ENCODE assay signal across 14 mouse cellular contexts in genomic region chr12:79755617-79756016, GRCm38 (mm10).
DNase-seq lines count a peak whose midpoint lies in the region; ATAC-seq and TF ChIP-seq lines count a peak whose summit lies in the region.
"Had no signal": no experiment of that assay in that cellular context is flagged by ENCODE, and none has a peak within 500 bp of the region (broad histone marks: within the 10 kb centered on the region; RNA-seq: fewer than 3 reads in every experiment).

No protein-coding gene starts in this region.

- WGBS in intestine, embryonic 15.5 days: 50% methylated on average over 4 of the region's 4 CpGs
- 47% methylated on average over 4 of the region's 4 CpGs for WGBS in intestine, embryonic 16.5 days
- WGBS in limb, embryonic 13.5 days: 41% methylated on average over 4 of the region's 4 CpGs

- no peaks in the 10 kb centered on the region for H3K27me3 ChIP-seq in intestine, embryonic 15.5 days (replicated peaks)
- no peaks in the 10 kb centered on the region for H3K27me3 ChIP-seq in intestine, embryonic 16.5 days (replicated peaks; ENCODE audit: control insufficient read depth, insufficient read depth, low read length)
- H3K27me3 ChIP-seq in limb, embryonic 13.5 days: no peaks in the 10 kb centered on the region

- no peak for TF ChIP-seq POLR2A in bone marrow macrophage, adult 2 months (IDR thresholded peaks at IDR 0.05; ENCODE audit: borderline replicate concordance, low read depth, low read length)

- no peak overlapping the region for H3K9ac ChIP-seq in intestine, embryonic 15.5 days
- no peak overlapping the region for H3K9ac ChIP-seq in intestine, embryonic 16.5 days (ENCODE audit: low read depth, low read length)
- no peak overlapping the region for H3K9ac ChIP-seq in limb, embryonic 13.5 days

- H3K4me1 ChIP-seq in intestine, embryonic 15.5 days (replicated peaks): peaks cover 35% of the 10 kb centered on the region
- peaks cover 31% of the 10 kb centered on the region for H3K4me1 ChIP-seq in intestine, embryonic 16.5 days (ENCODE audit: control insufficient read depth, insufficient read depth, low read length)
- H3K4me1 ChIP-seq in bone marrow macrophage, adult 2 months (ENCODE audit: control insufficient read depth, insufficient read depth, low read length): peaks cover 57% of the 10 kb centered on the region
- H3K4me1 ChIP-seq in limb, embryonic 13.5 days: peaks cover 49% of the 10 kb centered on the region

- no peaks in the 10 kb centered on the region for H3K36me3 ChIP-seq in intestine, embryonic 15.5 days
- H3K36me3 ChIP-seq in intestine, embryonic 16.5 days (ENCODE audit: control insufficient read depth, insufficient read depth, low read length): no peaks in the 10 kb centered on the region
- H3K36me3 ChIP-seq in limb, embryonic 13.5 days: no peaks in the 10 kb centered on the region

- no peak for ATAC-seq in intestine, embryonic 15.5 days
- ATAC-seq in intestine, embryonic 16.5 days: no peak
- ATAC-seq in limb, embryonic 13.5 days (ENCODE audit: low FRiP score, low read depth): no peak

- no peaks in the 10 kb centered on the region for H3K9me3 ChIP-seq in intestine, embryonic 15.5 days
- H3K9me3 ChIP-seq in intestine, embryonic 16.5 days (ENCODE audit: control insufficient read depth, low read length): no peaks in the 10 kb centered on the region
- H3K9me3 ChIP-seq in limb, embryonic 13.5 days: no peaks in the 10 kb centered on the region

- H3K4me3 ChIP-seq in intestine, embryonic 15.5 days (replicated peaks): no peak overlapping the region
- H3K4me3 ChIP-seq in intestine, embryonic 16.5 days (ENCODE audit: low read length): no peak overlapping the region
- H3K4me3 ChIP-seq in bone marrow macrophage, adult 2 months (ENCODE audit: insufficient read depth, low read length): no peak overlapping the region
- H3K4me3 ChIP-seq in limb, embryonic 13.5 days: no peak overlapping the region
- H3K4me3 ChIP-seq: erythroblast, embryonic 14.5 days had no signal

- no peak overlapping the region for H3K4me2 ChIP-seq in intestine, embryonic 15.5 days (replicated peaks)
- H3K4me2 ChIP-seq in intestine, embryonic 16.5 days (ENCODE audit: low read depth, low read length): no peak overlapping the region
- H3K4me2 ChIP-seq in limb, embryonic 13.5 days (replicated peaks): no peak overlapping the region
- H3K4me2 ChIP-seq: liver, embryonic 11.5 days had no signal

- no peak for TF ChIP-seq CTCF in bone marrow macrophage, adult 2 months (IDR thresholded peaks at IDR 0.05; ENCODE audit: low read depth, low read length)

- peak overlapping the region; percentile 25; the same call in 1 of the 2 replicates for H3K27ac ChIP-seq in intestine, embryonic 15.5 days
- no peak overlapping the region for H3K27ac ChIP-seq in intestine, embryonic 16.5 days (ENCODE audit: low read length)
- peak overlapping the region; percentile 42 for H3K27ac ChIP-seq in bone marrow macrophage, adult 2 months (ENCODE audit: insufficient read depth, low read depth, low read length)
- H3K27ac ChIP-seq in limb, embryonic 13.5 days: peak overlapping the region; percentile 35; the same call in 1 of the 2 replicates

- peak; percentile 40 for DNase-seq in embryo, embryonic 11 days
- DNase-seq in embryo, embryonic 10.5 days (ENCODE audit: low spot score): no peak
- DNase-seq in right cerebral cortex, adult 2 months (ENCODE audit: low spot score in 2 of 2): no peak
- no peak for DNase-seq in cerebellum, adult 9-10 months
- DNase-seq: cerebellum, postnatal 10 days; gastrocnemius, postnatal 25 days; layer of hippocampus, postnatal 36 days; thymus, adult 18-20 months had no signal
